Mouse (Mus musculus) liver, adult 2 months (tissue): ENCODE measurements around the gene Cxcl12.

ENCODE experiments used
- CTCF ChIP-seq: fragments of 200-500 bp; IDR thresholded peaks from 2 replicates; pipeline ENCODE4 v1.5.1; 2011; ENCODE audit warnings: low read depth, low read length, control low read depth
- POLR2A ChIP-seq: fragments of 200-500 bp; IDR thresholded peaks from 2 replicates; pipeline ENCODE4 v1.6.1; 2011; ENCODE audit warnings: low read length, control low read depth; ENCODE audit not compliant: insufficient read depth; ENCODE audit errors: extremely low read depth

- TF ChIP-seq POLR2A (no peak), CTCF (no peak)
Measured at GRCm38 (mm10) chr6:117153046-117153445, 15.3 kb upstream of the Cxcl12 start.
